Mouse (Mus musculus): ENCODE data around the gene Vasp. TPM values are rescaled to one million over a fixed set of nuclear protein-coding genes. Genes with fewer than 3 reads are reported as not detected.

Vasp gene
- polyA plus RNA-seq, 1 experiment: 75.7 TPM

DNA sequence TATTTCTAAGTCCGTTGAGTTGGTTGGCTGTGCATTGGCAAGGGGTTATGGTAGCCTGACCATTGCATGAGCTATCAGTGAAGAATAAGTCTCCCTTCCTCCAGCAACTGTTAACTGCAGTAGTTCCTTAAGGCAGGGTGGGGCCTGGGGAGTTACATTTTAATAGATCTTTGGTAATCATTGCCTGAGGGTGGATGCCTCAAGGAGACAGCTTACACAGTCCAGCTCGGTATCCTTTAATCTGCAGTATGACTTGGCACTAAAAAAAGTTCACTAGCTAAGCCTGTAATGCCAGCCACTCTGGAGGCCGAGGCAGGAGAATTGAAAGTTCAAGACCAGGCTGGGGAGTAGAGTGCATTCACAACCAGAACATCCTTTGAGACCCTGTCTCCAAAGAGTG is 39.8 kb downstream of the Vasp start:
- H3K27me3 ChIP-seq (ENCODE audit: control insufficient read depth, insufficient read depth, low read length, poor library complexity, severe bottlenecking): no peaks in the 10 kb centered on the region
- no peak overlapping the region for H3K4me3 ChIP-seq (ENCODE audit: low read depth, low read length)
- no peak overlapping the region for H3K9ac ChIP-seq (ENCODE audit: low read depth, poor library complexity, severe bottlenecking)
- H3K4me1 ChIP-seq (ENCODE audit: control insufficient read depth, insufficient read depth, low read length): no peaks in the 10 kb centered on the region
- TF ChIP-seq CTCF (IDR thresholded peaks at IDR 0.05; ENCODE audit: low read depth, low read length) (no peak), POLR2A (IDR thresholded peaks at IDR 0.05; ENCODE audit: insufficient read depth, low read length) (no peak), EP300 (IDR thresholded peaks at IDR 0.05; ENCODE audit: insufficient read depth, low read depth, low read length) (no peak)
- no peaks in the 10 kb centered on the region for H3K9me3 ChIP-seq (replicated peaks; ENCODE audit: control insufficient read depth, insufficient read depth, low read length, poor library complexity, severe bottlenecking)
- no peak overlapping the region for H3K27ac ChIP-seq (ENCODE audit: insufficient read depth, low read length)
- no peaks in the 10 kb centered on the region for H3K36me3 ChIP-seq (ENCODE audit: control insufficient read depth, insufficient read depth, low read length, poor library complexity, severe bottlenecking)

DNA sequence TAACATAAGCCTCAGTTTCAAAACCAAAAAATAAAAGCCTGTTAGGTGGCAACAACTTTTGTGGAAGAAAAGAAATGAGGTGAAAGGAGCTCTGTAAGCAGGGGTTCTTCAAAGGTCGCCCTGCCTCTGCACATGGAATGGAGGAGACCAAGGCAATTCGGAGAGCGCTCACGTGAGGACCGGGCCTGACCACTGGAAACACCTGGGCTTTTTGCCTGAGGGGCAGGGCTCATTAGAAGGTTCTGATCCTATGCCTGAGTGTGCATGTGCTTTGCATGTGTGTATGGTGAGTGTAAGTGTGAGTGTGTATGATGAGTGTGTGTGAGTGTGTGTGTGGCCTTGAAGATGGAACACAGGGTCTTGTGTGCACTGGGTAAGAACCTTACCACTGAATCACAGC is 40.7 kb downstream of the Vasp start:
- Histone ChIP-seq H3K4me3 (ENCODE audit: low read depth, low read length) (no peak overlapping the region), H3K4me1 (ENCODE audit: control insufficient read depth, insufficient read depth, low read length) (no peaks in the 10 kb centered on the region), H3K9ac (ENCODE audit: low read depth, poor library complexity, severe bottlenecking) (no peak overlapping the region), H3K27me3 (ENCODE audit: control insufficient read depth, insufficient read depth, low read length, poor library complexity, severe bottlenecking) (no peaks in the 10 kb centered on the region), H3K27ac (ENCODE audit: insufficient read depth, low read length) (no peak overlapping the region), H3K9me3 (replicated peaks; ENCODE audit: control insufficient read depth, insufficient read depth, low read length, poor library complexity, severe bottlenecking) (no peaks in the 10 kb centered on the region), H3K36me3 (ENCODE audit: control insufficient read depth, insufficient read depth, low read length, poor library complexity, severe bottlenecking) (no peaks in the 10 kb centered on the region)
- TF ChIP-seq EP300 (IDR thresholded peaks at IDR 0.05; ENCODE audit: insufficient read depth, low read depth, low read length): no peak
- no peak for TF ChIP-seq POLR2A (IDR thresholded peaks at IDR 0.05; ENCODE audit: insufficient read depth, low read length)
- no peak for TF ChIP-seq CTCF (IDR thresholded peaks at IDR 0.05; ENCODE audit: low read depth, low read length)

DNA sequence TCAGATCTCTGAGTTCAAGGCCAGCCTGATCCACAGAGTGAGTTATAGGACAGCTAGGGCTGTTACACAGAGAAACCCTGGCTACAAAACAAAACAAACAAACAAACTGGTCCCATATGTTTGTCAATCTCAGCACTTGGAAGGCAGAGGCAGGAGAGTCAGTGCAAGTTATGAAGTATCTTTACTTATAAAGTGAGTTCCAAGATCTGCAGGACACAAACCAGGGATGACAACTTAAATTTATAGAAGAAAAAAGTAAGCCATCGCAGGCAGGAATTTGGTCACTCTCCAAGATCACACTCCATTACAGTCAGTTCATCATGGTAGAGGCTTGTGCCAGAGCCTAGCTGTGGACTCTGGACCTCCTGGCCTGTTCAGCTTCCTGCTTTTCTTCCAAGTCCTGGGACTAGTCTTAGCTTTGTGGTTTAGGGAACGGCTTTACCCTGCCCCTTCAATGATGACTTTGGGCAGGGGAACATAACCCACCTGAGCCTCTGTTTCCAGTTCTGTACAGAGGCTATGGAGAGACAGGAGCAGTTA is 41.5 kb downstream of the Vasp start:
- TF ChIP-seq CTCF (IDR thresholded peaks at IDR 0.05; ENCODE audit: low read depth, low read length) (no peak), EP300 (IDR thresholded peaks at IDR 0.05; ENCODE audit: insufficient read depth, low read depth, low read length) (no peak), POLR2A (IDR thresholded peaks at IDR 0.05; ENCODE audit: insufficient read depth, low read length) (no peak)

DNA sequence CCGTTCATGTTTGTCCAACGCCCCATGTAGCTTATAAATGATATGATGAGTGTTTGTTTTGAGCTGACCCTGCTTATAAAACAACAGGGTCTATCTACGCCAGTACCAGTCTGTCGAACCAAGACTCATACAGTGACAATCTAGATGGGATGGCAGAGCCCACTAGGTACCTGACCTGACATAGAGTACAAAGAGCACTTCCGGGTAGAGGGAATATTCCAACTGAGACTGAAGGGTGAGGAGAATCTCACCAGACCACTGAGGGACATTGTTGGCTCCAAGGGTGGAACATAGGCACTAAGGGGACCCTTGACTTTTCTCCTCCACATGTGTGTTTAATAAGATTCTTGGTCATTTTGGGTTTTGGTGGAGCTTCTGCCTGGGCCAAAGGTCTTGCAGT is 42.2 kb downstream of the Vasp start:
- Histone ChIP-seq H3K9ac (ENCODE audit: low read depth, poor library complexity, severe bottlenecking) (peak overlapping the region; percentile 94), H3K9me3 (replicated peaks; ENCODE audit: control insufficient read depth, insufficient read depth, low read length, poor library complexity, severe bottlenecking) (no peaks in the 10 kb centered on the region), H3K4me3 (ENCODE audit: low read depth, low read length) (peak overlapping the region; percentile 97; the same call in 1 of the 2 replicates), H3K36me3 (ENCODE audit: control insufficient read depth, insufficient read depth, low read length, poor library complexity, severe bottlenecking) (no peaks in the 10 kb centered on the region), H3K27me3 (ENCODE audit: control insufficient read depth, insufficient read depth, low read length, poor library complexity, severe bottlenecking) (no peaks in the 10 kb centered on the region), H3K27ac (ENCODE audit: insufficient read depth, low read length) (0 out of 2 replicates have a peak overlapping the region, but pooled peaks have one; percentile 39), H3K4me1 (ENCODE audit: control insufficient read depth, insufficient read depth, low read length) (no peaks in the 10 kb centered on the region)
- TF ChIP-seq EP300 (IDR thresholded peaks at IDR 0.05; ENCODE audit: insufficient read depth, low read depth, low read length): no peak
- TF ChIP-seq POLR2A (IDR thresholded peaks at IDR 0.05; ENCODE audit: insufficient read depth, low read length): no peak
- TF ChIP-seq CTCF (IDR thresholded peaks at IDR 0.05; ENCODE audit: low read depth, low read length): no peak

More for the DNA sequence above, 41.5 kb downstream of the Vasp start:
- H3K4me3 ChIP-seq (ENCODE audit: low read depth, low read length): no peak overlapping the region
- H3K9me3 ChIP-seq (replicated peaks; ENCODE audit: control insufficient read depth, insufficient read depth, low read length, poor library complexity, severe bottlenecking): no peaks in the 10 kb centered on the region
- no peaks in the 10 kb centered on the region for H3K4me1 ChIP-seq (ENCODE audit: control insufficient read depth, insufficient read depth, low read length)
- H3K27me3 ChIP-seq (ENCODE audit: control insufficient read depth, insufficient read depth, low read length, poor library complexity, severe bottlenecking): no peaks in the 10 kb centered on the region
- no peak overlapping the region for H3K9ac ChIP-seq (ENCODE audit: low read depth, poor library complexity, severe bottlenecking)
- no peaks in the 10 kb centered on the region for H3K36me3 ChIP-seq (ENCODE audit: control insufficient read depth, insufficient read depth, low read length, poor library complexity, severe bottlenecking)
- no peak overlapping the region for H3K27ac ChIP-seq (ENCODE audit: insufficient read depth, low read length)

DNA sequence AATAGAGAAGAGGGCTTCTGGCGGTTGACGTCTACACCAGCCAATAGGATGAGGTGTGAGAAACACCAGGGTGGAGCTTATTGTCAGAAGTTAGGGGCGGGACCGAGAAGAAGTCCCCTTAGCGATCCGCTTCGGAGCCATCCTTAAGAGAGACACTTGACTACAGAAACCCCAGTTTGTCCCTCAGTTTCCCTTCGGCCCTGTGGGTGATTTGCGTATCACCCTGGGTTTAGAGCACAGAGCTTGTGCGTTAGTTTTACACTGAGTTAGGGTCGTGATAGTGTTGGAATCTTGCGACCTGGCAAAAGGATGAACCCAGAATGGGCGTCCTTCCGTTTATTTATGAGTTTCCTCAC is 42.8 kb downstream of the Vasp start:
- H3K9me3 ChIP-seq (replicated peaks; ENCODE audit: control insufficient read depth, insufficient read depth, low read length, poor library complexity, severe bottlenecking): no peaks in the 10 kb centered on the region
- peak overlapping the region; percentile 39 for H3K27ac ChIP-seq (ENCODE audit: insufficient read depth, low read length)
- no peaks in the 10 kb centered on the region for H3K36me3 ChIP-seq (ENCODE audit: control insufficient read depth, insufficient read depth, low read length, poor library complexity, severe bottlenecking)
- H3K4me3 ChIP-seq (ENCODE audit: low read depth, low read length): peak overlapping the region; percentile 97
- no peaks in the 10 kb centered on the region for H3K4me1 ChIP-seq (ENCODE audit: control insufficient read depth, insufficient read depth, low read length)
- TF ChIP-seq EP300 (IDR thresholded peaks at IDR 0.05; ENCODE audit: insufficient read depth, low read depth, low read length): no peak
- peak; percentile 93 for TF ChIP-seq POLR2A (IDR thresholded peaks at IDR 0.05; ENCODE audit: insufficient read depth, low read length)
- TF ChIP-seq CTCF (IDR thresholded peaks at IDR 0.05; ENCODE audit: low read depth, low read length): no peak
- H3K27me3 ChIP-seq (ENCODE audit: control insufficient read depth, insufficient read depth, low read length, poor library complexity, severe bottlenecking): no peaks in the 10 kb centered on the region
- H3K9ac ChIP-seq (ENCODE audit: low read depth, poor library complexity, severe bottlenecking): peak overlapping the region; percentile 94

DNA sequence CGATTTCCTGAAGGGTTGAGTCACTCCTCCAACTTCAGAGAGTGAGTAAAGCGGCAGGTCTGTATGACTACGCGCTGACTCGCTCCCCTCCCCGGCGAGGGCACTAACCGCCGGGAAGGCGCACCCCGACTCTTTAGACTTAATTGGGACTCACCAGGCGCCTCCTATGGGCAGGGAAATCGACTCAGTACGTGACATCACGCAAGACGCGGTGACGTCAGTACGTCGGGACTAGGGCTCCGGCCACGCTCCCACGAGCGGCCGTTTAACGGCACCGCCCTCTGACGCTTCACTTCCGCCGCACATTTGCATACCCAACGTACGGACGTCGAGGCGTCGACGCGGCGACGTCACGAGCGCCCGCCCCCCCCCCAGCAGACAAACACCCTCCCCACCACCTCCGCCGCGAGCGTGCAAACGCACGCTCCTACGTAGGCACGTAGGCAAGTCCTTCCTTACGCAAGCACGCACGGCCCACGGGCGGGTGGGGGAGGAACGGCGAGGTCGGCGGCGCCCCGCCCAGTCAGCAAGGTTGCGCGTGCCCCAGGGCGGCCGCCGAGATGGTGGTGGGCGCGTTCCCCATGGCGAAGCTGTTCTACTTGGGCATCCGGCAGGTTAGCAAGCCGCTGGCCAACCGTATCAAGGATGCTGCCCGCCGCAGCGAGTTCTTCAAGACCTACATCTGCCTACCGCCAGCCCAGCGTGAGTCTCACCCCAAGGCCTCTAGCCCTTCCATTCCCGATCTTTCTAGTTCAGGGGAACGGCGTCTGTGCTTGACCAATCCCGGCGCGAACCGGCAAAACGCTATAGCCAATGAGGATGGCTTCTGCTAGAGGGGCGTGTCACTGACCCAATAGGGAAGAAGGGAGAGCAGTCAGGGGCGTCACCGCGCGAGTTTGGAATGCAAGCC is 43.5 kb downstream of the Vasp start, which contains the start of gene Opa3:
TSS of gene Opa3 (plus strand) at position 452 of the 910 bp plus-strand sequence.
- Histone ChIP-seq H3K9ac (ENCODE audit: low read depth, poor library complexity, severe bottlenecking) (peak within 1 kb of the TSS; percentile 94), H3K27ac (ENCODE audit: insufficient read depth, low read length) (peak within 1 kb of the TSS; percentile 87), H3K36me3 (ENCODE audit: control insufficient read depth, insufficient read depth, low read length, poor library complexity, severe bottlenecking) (no peaks in the 10 kb centered on the region), H3K4me1 (ENCODE audit: control insufficient read depth, insufficient read depth, low read length) (no peaks in the 10 kb centered on the region), H3K4me3 (ENCODE audit: low read depth, low read length) (peak within 1 kb of the TSS; percentile 97), H3K9me3 (replicated peaks; ENCODE audit: control insufficient read depth, insufficient read depth, low read length, poor library complexity, severe bottlenecking) (no peaks in the 10 kb centered on the region), H3K27me3 (ENCODE audit: control insufficient read depth, insufficient read depth, low read length, poor library complexity, severe bottlenecking) (no peaks in the 10 kb centered on the region)
- peak; percentile 54; the same call in 1 of the 2 replicates for TF ChIP-seq EP300 (IDR thresholded peaks at IDR 0.05; ENCODE audit: insufficient read depth, low read depth, low read length)
- peak; percentile 85 for TF ChIP-seq POLR2A (IDR thresholded peaks at IDR 0.05; ENCODE audit: insufficient read depth, low read length)
- peak; percentile 19 for TF ChIP-seq CTCF (IDR thresholded peaks at IDR 0.05; ENCODE audit: low read depth, low read length)

Data from ES-Bruce4 (cell line).